Mouse (Mus musculus): ENCODE results near the gene Rnaset2a.
"Not testable (repeated sequence)": the region's sequence is repeated elsewhere in the genome, so short reads cannot be mapped to it uniquely, and the experiment has no call there.

Rnaset2a gene

DNA sequence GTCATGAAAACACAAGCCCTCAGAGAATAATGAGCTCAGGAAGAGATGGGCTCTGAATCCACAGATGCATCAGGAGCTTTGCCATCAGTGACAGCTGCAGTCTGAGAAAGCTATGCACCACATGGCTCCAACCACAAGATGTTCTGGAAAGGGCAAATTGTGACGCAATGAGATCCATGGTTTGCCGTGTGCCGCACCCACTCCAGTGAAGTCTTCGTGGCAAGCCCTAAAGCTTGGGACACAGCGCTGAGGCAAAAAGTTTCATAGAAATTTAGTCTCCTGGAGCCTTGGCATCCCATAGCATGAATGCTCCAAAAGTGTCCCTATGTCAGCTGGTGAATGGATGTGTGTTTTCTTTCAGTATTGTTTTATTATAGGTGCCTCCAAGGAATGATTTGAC lies 9.8 kb downstream of the Rnaset2a start:
- DNase-seq (ENCODE audit: low spot score), result not testable (repeated sequence)

- DNase-seq (ENCODE audit: low spot score), result not testable (repeated sequence)
Observed at GRCm38 (mm10) chr17:8130849-8131248, 17.0 kb downstream of the Rnaset2a start.

- DNase-seq (ENCODE audit: low spot score), result not testable (repeated sequence)
Observed at GRCm38 (mm10) chr17:8129578-8129977, 18.3 kb downstream of the Rnaset2a start.

DNA sequence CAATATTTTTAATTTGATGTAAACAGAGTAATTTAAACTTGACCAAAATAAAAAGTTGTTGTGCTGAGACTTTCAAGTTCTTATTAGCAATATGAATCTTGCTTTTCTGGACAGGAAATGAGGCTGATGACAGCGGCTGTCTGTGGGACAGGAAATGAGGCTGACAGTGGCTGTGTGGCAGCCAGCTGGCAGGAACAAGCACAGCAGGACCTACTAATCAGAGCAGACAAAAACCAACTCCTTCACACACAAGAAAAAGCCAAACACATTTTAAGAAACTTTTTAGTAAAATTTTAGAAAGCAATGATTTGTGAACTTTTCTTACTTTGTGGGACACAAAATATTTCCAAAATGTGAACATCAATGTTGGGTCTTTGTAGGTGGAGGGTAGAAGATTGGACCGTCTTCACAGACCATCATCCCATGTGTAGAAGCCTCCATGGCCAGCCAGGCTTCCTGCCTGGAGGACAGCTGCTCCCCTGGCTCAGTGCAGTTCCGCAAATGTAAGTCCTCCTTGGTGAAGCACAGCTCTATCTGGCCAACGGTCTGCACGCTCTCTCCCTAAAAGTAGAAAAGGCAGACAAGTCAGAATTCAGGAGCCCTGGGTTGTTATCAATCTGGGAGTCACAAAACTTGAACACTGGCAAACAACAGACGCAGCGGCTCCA lies 19.4 kb downstream of the Rnaset2a start:
- not testable (repeated sequence) for DNase-seq (ENCODE audit: low spot score)

DNA sequence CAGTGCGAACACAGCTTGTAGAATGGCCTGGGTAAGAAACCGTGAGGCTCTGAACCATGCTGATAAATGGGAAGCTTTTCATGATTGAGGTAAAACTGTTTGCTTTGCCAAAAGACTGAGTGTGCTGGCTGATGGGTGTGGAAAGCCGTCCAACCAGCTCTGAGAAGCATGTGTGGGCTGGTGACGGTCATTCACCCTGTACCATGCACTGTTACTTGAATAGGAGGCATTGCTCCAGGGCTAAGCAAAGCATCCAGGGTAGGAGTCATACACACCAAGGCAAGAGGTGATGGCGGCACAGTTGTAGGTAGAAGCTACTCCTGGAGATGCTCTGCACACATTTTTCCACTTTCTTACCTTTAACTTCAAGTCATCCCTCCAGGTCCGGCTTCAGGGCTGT lies 23.3 kb downstream of the Rnaset2a start:
- DNase-seq (ENCODE audit: low spot score), result not testable (repeated sequence)

GRCm38 (mm10) chr17:8122974-8123373 lies 24.9 kb downstream of the Rnaset2a start:
- DNase-seq (ENCODE audit: low spot score), result not testable (repeated sequence)

GRCm38 (mm10) chr17:8116928-8117327 lies 31.0 kb downstream of the Rnaset2a start:
- DNase-seq (ENCODE audit: low spot score), result not testable (repeated sequence)

- not testable (repeated sequence) for DNase-seq (ENCODE audit: low spot score)
Observed at GRCm38 (mm10) chr17:8116378-8116777, 31.5 kb downstream of the Rnaset2a start.

DNA sequence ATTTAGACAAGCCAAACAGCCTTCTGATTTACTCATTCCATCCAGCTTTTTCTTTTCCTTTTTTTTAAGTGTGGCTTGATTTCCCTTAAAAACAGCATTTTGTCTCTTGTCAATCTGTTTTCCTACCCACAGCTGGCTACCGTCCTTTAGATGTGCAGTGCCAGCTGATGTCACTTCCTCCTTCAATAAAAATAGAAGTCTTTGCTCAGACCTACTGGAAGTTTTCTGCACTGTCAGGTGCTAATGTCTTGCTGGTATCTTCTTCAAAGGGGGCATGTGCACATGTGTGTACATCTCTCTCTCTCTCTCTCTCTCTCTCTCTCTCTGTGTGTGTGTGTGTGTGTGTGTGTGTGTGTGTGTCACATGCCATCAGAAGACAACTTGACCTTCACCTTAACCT lies 35.7 kb downstream of the Rnaset2a start:
- not testable (repeated sequence) for DNase-seq (ENCODE audit: low spot score)

- not testable (repeated sequence) for DNase-seq (ENCODE audit: low spot score)
Observed at GRCm38 (mm10) chr17:8101297-8101609, 46.6 kb downstream of the Rnaset2a start.

DNA sequence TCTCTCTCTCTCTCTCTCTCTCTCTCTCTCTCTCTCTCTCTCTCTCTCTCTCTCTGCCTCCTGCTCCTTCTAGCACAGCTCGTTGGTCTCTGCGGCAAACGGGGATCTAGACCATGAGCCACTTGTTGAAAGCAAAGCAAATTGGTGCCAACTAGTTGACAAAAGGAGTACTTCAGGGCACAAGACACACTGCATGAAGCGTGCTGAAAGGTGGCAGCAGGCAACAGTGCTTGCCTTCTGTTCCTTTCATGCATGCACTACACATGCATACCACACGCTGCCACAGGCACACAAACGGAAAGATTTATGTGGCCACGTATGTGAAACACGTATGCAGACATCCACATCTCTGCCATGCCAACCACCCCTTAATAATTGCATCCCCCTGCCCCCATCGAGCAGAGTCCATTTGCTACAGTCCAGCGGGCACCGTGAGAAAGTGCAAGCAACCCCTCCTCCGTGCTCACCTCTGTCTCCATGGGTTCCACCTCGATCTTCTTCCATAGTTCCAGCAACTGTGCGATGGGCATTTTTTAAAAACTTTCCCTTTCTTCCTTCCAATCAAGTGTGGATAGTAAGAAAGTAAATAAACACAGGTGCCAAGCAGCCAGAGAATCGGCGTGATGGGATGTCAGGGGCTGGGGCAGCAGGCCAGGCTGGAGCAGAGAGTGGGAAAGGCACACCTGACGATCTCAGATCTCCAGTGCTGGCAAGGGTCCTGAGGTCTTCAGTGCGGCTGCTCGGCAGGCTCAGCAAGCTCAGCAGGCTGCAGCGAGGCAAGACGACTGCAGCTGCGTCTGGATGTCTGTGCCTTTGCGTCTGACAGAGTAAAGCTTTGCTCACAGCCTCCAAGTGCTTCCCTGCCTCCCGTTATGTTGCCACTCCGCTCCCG lies 47.2 kb downstream of the Rnaset2a start:
- DNase-seq (ENCODE audit: low spot score), result not testable (repeated sequence)

GRCm38 (mm10) chr17:8096199-8096598 lies 51.7 kb downstream of the Rnaset2a start:
- not testable (repeated sequence) for DNase-seq (ENCODE audit: low spot score)

DNA sequence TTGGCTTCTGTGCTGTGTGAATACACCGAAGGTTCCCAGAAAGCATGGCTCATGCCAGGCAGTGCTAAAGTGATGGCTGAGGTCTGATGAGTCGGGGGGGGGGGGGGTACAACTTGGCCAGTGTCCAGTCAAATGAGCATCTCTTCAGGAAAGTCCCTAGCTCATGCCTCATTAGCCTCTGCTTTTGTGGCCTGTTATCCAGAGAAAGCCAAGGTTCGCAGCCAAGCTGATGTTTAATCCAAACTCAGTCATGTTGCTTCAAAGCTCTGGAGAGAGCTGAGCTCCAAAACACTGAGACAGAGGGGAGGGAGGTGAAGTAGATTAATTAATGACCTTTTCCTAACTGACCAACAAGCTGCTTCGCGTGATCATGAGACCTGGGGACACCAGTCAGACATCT lies 52.2 kb downstream of the Rnaset2a start:
- DNase-seq (ENCODE audit: low spot score), result peak; percentile 20

GRCm38 (mm10) chr17:8092537-8093526 lies 55.1 kb downstream of the Rnaset2a start:
- DNase-seq (ENCODE audit: low spot score), result not testable (repeated sequence)

DNA sequence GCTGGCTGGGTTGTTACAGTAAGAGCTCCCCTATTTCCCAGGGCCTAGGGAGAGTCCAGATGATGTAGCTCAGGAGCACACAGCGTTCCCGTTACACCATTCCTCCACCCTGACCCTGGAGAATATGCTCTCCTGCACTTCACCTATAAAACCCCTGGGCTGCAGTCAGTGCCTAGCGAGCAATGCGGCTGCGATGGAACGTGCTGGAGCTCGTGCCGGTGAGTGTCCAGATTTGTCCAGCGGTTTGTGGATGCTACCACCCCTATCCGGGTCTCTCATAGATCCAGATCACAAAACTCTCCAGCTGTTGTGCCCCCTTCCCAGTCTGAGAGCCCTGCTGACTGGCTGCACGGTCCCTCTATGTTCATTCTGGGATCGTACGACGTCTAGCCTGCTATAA lies 56.6 kb downstream of the Rnaset2a start:
- DNase-seq (ENCODE audit: low spot score), result not testable (repeated sequence)

DNA sequence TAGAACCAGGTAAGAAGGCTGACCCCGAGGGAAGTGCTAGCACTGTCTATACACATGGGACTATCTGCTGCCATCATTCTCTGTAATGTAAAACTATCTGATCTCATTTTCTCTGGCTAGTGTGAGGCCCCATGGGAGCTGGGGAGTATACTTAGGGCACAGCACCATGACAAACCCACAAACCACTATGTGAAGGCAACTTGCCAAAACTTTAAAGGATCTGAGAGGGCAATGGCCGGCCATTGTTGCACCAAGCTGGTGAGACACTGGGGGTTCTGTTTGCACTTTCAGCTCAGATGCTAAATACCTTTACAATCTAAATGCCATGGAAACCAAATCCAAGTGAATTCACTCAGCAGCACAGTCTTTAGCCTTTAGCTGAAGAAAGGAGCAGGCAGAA lies 78.0 kb downstream of the Rnaset2a start:
- DNase-seq (ENCODE audit: low spot score), result not testable (repeated sequence)
